Mouse (Mus musculus): ENCODE measurements around the gene Col25a1.

GRCm38 (mm10) chr3:130432818-130433217 is 301.5 kb downstream of the Col25a1 start:
- no peak for TF ChIP-seq CTCF (IDR thresholded peaks at IDR 0.05; ENCODE audit: extremely low read depth, insufficient read depth, low read length)
- no peak for TF ChIP-seq POLR2A (IDR thresholded peaks at IDR 0.05; ENCODE audit: extremely low read depth, insufficient read depth, low read length)
